Mouse (Mus musculus) spleen, postnatal 10 days (tissue): Measurements from ENCODE around the gene E2f4.
A peak's percentile ranks its signal among the peaks of the same experiment; 100 is the strongest.
"Not testable (repeated sequence)": the region's sequence is repeated elsewhere in the genome, so short reads cannot be mapped to it uniquely, and the experiment has no call there.

ENCODE experiments used
- DNase-seq, 2 experiments: peaks; one replicate each; pipeline ENCODE4 v3.0.0; 2021 to 2022; ENCODE audit warnings: low spot score in 2 of 2

The E2f4 gene

GRCm38 (mm10) chr8:105269075-105269458, 28.4 kb upstream of the E2f4 start:
- DNase-seq = no peak

- DNase-seq = peak in 1 of 2 experiments; percentile 40
Measured at GRCm38 (mm10) chr8:105269461-105269947, 28.0 kb upstream of the E2f4 start, which contains the start of gene Hsf4. Hsf4 (plus strand) TSS chr8:105269801.

- DNase-seq = no peak
Measured at GRCm38 (mm10) chr8:105270101-105270915, 27.2 kb upstream of the E2f4 start.

- no peak for DNase-seq
Measured at GRCm38 (mm10) chr8:105270916-105271186, 26.6 kb upstream of the E2f4 start.

GRCm38 (mm10) chr8:105275387-105275786, 22.1 kb upstream of the E2f4 start:
- no peak for DNase-seq

GRCm38 (mm10) chr8:105275840-105276239, 21.6 kb upstream of the E2f4 start, which contains the start of gene Nol3:
Nol3 (plus strand) TSS chr8:105276140.
- no peak for DNase-seq

GRCm38 (mm10) chr8:105276292-105277120, 21.0 kb upstream of the E2f4 start:
- DNase-seq = peak in 1 of 2 experiments; percentile 50

GRCm38 (mm10) chr8:105278911-105279334, 18.5 kb upstream of the E2f4 start:
- DNase-seq = peak in 1 of 2 experiments; percentile 67

- no peak for DNase-seq
Measured at GRCm38 (mm10) chr8:105280567-105280966, 16.9 kb upstream of the E2f4 start.

- DNase-seq = no peak
Measured at GRCm38 (mm10) chr8:105281821-105282220, 15.6 kb upstream of the E2f4 start.

- no peak for DNase-seq
Measured at GRCm38 (mm10) chr8:105282239-105282638, 15.2 kb upstream of the E2f4 start.

GRCm38 (mm10) chr8:105283074-105283473, 14.4 kb upstream of the E2f4 start:
- DNase-seq = peak in 1 of 2 experiments; percentile 78

GRCm38 (mm10) chr8:105285514-105285913, 11.9 kb upstream of the E2f4 start:
- DNase-seq = no peak

- DNase-seq = no peak
Measured at GRCm38 (mm10) chr8:105286907-105287306, 10.6 kb upstream of the E2f4 start.

- no peak for DNase-seq
Measured at GRCm38 (mm10) chr8:105288231-105288630, 9.2 kb upstream of the E2f4 start.

GRCm38 (mm10) chr8:105288958-105289732, 8.3 kb upstream of the E2f4 start:
- peak; percentile 81 to 94 for DNase-seq

- peak in 1 of 2 experiments; percentile 64 for DNase-seq
Measured at GRCm38 (mm10) chr8:105289805-105290460, 7.5 kb upstream of the E2f4 start, which contains the start of gene 4931428F04Rik. 4931428F04Rik (minus strand) TSS chr8:105289864.

GRCm38 (mm10) chr8:105290554-105291314, 6.7 kb upstream of the E2f4 start:
- peak; percentile 96 to 98 for DNase-seq

- not testable (repeated sequence) for DNase-seq
Measured at GRCm38 (mm10) chr8:105291364-105291763, 6.1 kb upstream of the E2f4 start.

- not testable (repeated sequence) for DNase-seq
Measured at GRCm38 (mm10) chr8:105291802-105292201, 5.7 kb upstream of the E2f4 start.
